26 mouse cellular contexts compared by ENCODE assay signal in genomic region chr2:181691083-181691482, GRCm38 (mm10). TPM values are rescaled to one million over a fixed set of nuclear protein-coding genes. Genes with fewer than 3 reads are reported as not detected.
DNase-seq lines count a peak whose midpoint lies in the region; ATAC-seq and TF ChIP-seq lines count a peak whose summit lies in the region.
"Had no signal": no experiment of that assay in that cellular context is flagged by ENCODE, and none has a peak within 500 bp of the region (broad histone marks: within the 10 kb centered on the region; RNA-seq: fewer than 3 reads in every experiment).

No protein-coding gene starts in this region.

- peaks cover 26% of the 10 kb centered on the region for H3K79me2 ChIP-seq in MEL (ENCODE audit: control insufficient read depth, insufficient read depth, low read length, poor library complexity)

- H3K4me1 ChIP-seq in forebrain, embryonic 10.5 days = peaks cover 37% of the 10 kb centered on the region
- peaks cover 21% of the 10 kb centered on the region for H3K4me1 ChIP-seq in forebrain, embryonic 15.5 days
- peaks cover 0 to 29% of the 10 kb centered on the region in 2 experiments; a peak in 3 of 4 replicates for H3K4me1 ChIP-seq in MEL (ENCODE audit: control insufficient read depth in 1 of 2, insufficient read depth in 2 of 2, low read length in 2 of 2)
- peaks cover 0 to 3% of the 10 kb centered on the region in 2 experiments; a peak in 2 of 4 replicates for H3K4me1 ChIP-seq in liver, embryonic 14.5 days (replicated peaks; ENCODE audit: control insufficient read depth in 2 of 2, insufficient read depth in 2 of 2, low read length in 1 of 2)

- no peak overlapping the region for H3K4me2 ChIP-seq in forebrain, embryonic 15.5 days (replicated peaks)
- peak overlapping the region; percentile 26; the same call in 1 of the 2 replicates for H3K4me2 ChIP-seq in liver, embryonic 14.5 days (ENCODE audit: low read depth)
- H3K4me2 ChIP-seq: neural tube, embryonic 12.5 days had no signal

- no peak for TF ChIP-seq POLR2A in MEL (IDR thresholded peaks at IDR 0.05; ENCODE audit: control insufficient read depth in 1 of 2, insufficient read depth in 1 of 2, low read depth in 1 of 2, low read length in 2 of 2, poor library complexity in 1 of 2)

- no peak for ATAC-seq in forebrain, embryonic 15.5 days (replicated peaks)
- no peak for ATAC-seq in liver, embryonic 14.5 days (ENCODE audit: insufficient read depth)
- no peak for ATAC-seq in granulocyte monocyte progenitor cell, adult 5-6 weeks (replicated peaks; ENCODE audit: poor library complexity, severe bottlenecking)
- ATAC-seq: lung, postnatal 0 days had no signal

- H3K36me3 ChIP-seq in forebrain, embryonic 10.5 days (replicated peaks) = peaks cover 54% of the 10 kb centered on the region
- H3K36me3 ChIP-seq in forebrain, embryonic 15.5 days = peaks cover 25% of the 10 kb centered on the region
- H3K36me3 ChIP-seq in MEL (ENCODE audit: control insufficient read depth in 1 of 2, insufficient read depth in 2 of 2, low read length in 2 of 2) = peaks cover 0 to 26% of the 10 kb centered on the region in 2 experiments; a peak in 2 of 4 replicates
- H3K36me3 ChIP-seq in liver, embryonic 14.5 days (replicated peaks; ENCODE audit: control insufficient read depth, insufficient read depth, low read depth) = no peaks in the 10 kb centered on the region

- TF ChIP-seq RAD21 in MEL (IDR thresholded peaks at IDR 0.05; ENCODE audit: low read depth, low read length) = no peak

- TF ChIP-seq EP300 in MEL (IDR thresholded peaks at IDR 0.05; ENCODE audit: low read depth in 1 of 2, low read length in 2 of 2) = no peak
- no peak for TF ChIP-seq EP300 in liver, embryonic 14.5 days (IDR thresholded peaks at IDR 0.05; ENCODE audit: low read depth)

- 89% methylated on average over 6 of the region's 6 CpGs for WGBS in forebrain, embryonic 10.5 days
- 90% methylated on average over 6 of the region's 6 CpGs for WGBS in forebrain, embryonic 15.5 days
- WGBS in liver, embryonic 14.5 days (ENCODE audit: insufficient replicate concordance) = 66% methylated on average over 6 of the region's 6 CpGs

- no peak overlapping the region for H3K9ac ChIP-seq in forebrain, embryonic 15.5 days (replicated peaks)
- peak overlapping the region; percentile 71 for H3K9ac ChIP-seq in MEL (ENCODE audit: control insufficient read depth, low read depth, low read length, poor library complexity, severe bottlenecking)
- H3K9ac ChIP-seq in liver, embryonic 14.5 days (replicated peaks) = no peak overlapping the region
- H3K9ac ChIP-seq: neural tube, embryonic 12.5 days had no signal

- H3K27ac ChIP-seq in forebrain, embryonic 10.5 days = no peak overlapping the region
- H3K27ac ChIP-seq in forebrain, embryonic 15.5 days (replicated peaks) = no peak overlapping the region
- H3K27ac ChIP-seq in layer of hippocampus, adult 2 months = 0 out of 2 replicates have a peak overlapping the region, but pooled peaks have one; percentile 23
- peak overlapping the region; percentile 83 for H3K27ac ChIP-seq in MEL (ENCODE audit: control insufficient read depth, low read depth, low read length)
- no peak overlapping the region for H3K27ac ChIP-seq in liver, embryonic 14.5 days
- H3K27ac ChIP-seq: neural tube, embryonic 12.5 days had no signal

- TF ChIP-seq CTCF in layer of hippocampus, adult 2 months (conservative IDR thresholded peaks at IDR 0.05) = no peak
- no peak for TF ChIP-seq CTCF in MEL (IDR thresholded peaks at IDR 0.05 in 2 of 3, conservative IDR thresholded peaks at IDR 0.05 in 1 of 3; ENCODE audit: control insufficient read depth in 1 of 3, insufficient read depth in 1 of 3, low read depth in 2 of 3, low read length in 3 of 3, poor library complexity in 1 of 3, severe bottlenecking in 1 of 3)
- no peak for TF ChIP-seq CTCF in liver, embryonic 14.5 days (IDR thresholded peaks at IDR 0.05; ENCODE audit: low read depth)

- H3K9me3 ChIP-seq in forebrain, embryonic 10.5 days = no peaks in the 10 kb centered on the region
- no peaks in the 10 kb centered on the region for H3K9me3 ChIP-seq in forebrain, embryonic 15.5 days
- H3K9me3 ChIP-seq in MEL (replicated peaks; ENCODE audit: insufficient read depth, low read length) = no peaks in the 10 kb centered on the region
- H3K9me3 ChIP-seq in liver, embryonic 14.5 days (ENCODE audit: control insufficient read depth, low read length) = no peaks in the 10 kb centered on the region
- H3K9me3 ChIP-seq: neural tube, embryonic 12.5 days had no signal

- peaks cover 11% of the 10 kb centered on the region for H3K27me3 ChIP-seq in forebrain, embryonic 10.5 days (ENCODE audit: poor library complexity, severe bottlenecking)
- H3K27me3 ChIP-seq in forebrain, embryonic 15.5 days = no peaks in the 10 kb centered on the region
- no peaks in the 10 kb centered on the region for H3K27me3 ChIP-seq in MEL (ENCODE audit: control insufficient read depth in 1 of 2, insufficient read depth in 2 of 2, low read length in 2 of 2)
- no peaks in the 10 kb centered on the region; the same call in 1 of the 2 replicates for H3K27me3 ChIP-seq in liver, embryonic 14.5 days (ENCODE audit: control insufficient read depth, insufficient read depth, low read length)
- H3K27me3 ChIP-seq: CH12.LX; neural tube, embryonic 12.5 days had no signal

- no peak overlapping the region for H3K4me3 ChIP-seq in forebrain, embryonic 10.5 days
- no peak overlapping the region for H3K4me3 ChIP-seq in forebrain, embryonic 15.5 days
- no peak overlapping the region for H3K4me3 ChIP-seq in layer of hippocampus, adult 2 months
- peak overlapping the region; percentile 45 to 56 for H3K4me3 ChIP-seq in MEL (ENCODE audit: control insufficient read depth in 1 of 2, insufficient read depth in 1 of 2, low read depth in 2 of 2, low read length in 2 of 2)
- H3K4me3 ChIP-seq in liver, embryonic 14.5 days (ENCODE audit: insufficient read depth in 1 of 2, low read depth in 2 of 2, low read length in 2 of 2) = peak overlapping the region in 1 of 2 experiments; percentile 10; a peak in 1 of 4 replicates
- H3K4me3 ChIP-seq: neural tube, embryonic 12.5 days had no signal

- DNase-seq in forebrain, embryonic 10.5 days (ENCODE audit: extremely low spot score, low spot score) = peak; percentile 10
- DNase-seq in layer of hippocampus, adult 2 months (ENCODE audit: low spot score in 2 of 2) = no peak
- DNase-seq in layer of hippocampus, adult 9-10 months (ENCODE audit: low spot score) = no peak
- DNase-seq in MEL (ENCODE audit: low read depth, low spot score) = no peak
- no peak for DNase-seq in liver, embryonic 14.5 days (ENCODE audit: low read depth in 3 of 3, low spot score in 3 of 3)
- DNase-seq in right cerebral cortex, adult 18-20 months = no peak
- DNase-seq: adrenal gland, adult 2 months; cerebellum, adult 8-10 months; left cerebral cortex, postnatal 4 days; right cerebral cortex, postnatal 14 days had no signal

RNA-seq across cellular contexts. Expression of gene Rgs19, which starts 2.7 kb away (rescaled TPM):
- polyA plus RNA-seq in forebrain, embryonic 10.5 days (2016; fragmentation: Nextera tagmentation; extraction: Ambion mirVana) = 75.0 and 81.6 TPM in 2 replicates
- 49.1 and 49.7 TPM in 2 replicates for polyA plus RNA-seq in forebrain, embryonic 15.5 days (2015; fragmentation: Nextera tagmentation; extraction: Ambion mirVana)
- total RNA-seq in layer of hippocampus, adult 2 months (2021) = 10 to 100 TPM; 41.8 to 43.4 TPM
- 45.5 and 46.2 TPM in 2 replicates for total RNA-seq in MEL (2012; rRNA removed)
- polyA plus RNA-seq in MEL (2012; ENCODE audit: insufficient read depth in 1 of 2, insufficient read length in 2 of 2, low read depth in 1 of 2, low replicate concordance in 2 of 2, missing spikeins in 1 of 2) = 100 to 1,000 TPM in 1 of 2 experiments, not detected in 1; 157 TPM
- polyA plus RNA-seq in liver, embryonic 14.5 days (2012; rRNA removed) = 19.0 and 20.6 TPM in 2 replicates
- 15.8 and 21.0 TPM in 2 replicates for polyA plus RNA-seq in liver, embryonic 14.5 days (2014; fragmentation: Nextera tagmentation; extraction: Ambion mirVana)
- total RNA-seq in granulocyte monocyte progenitor cell, adult 5-6 weeks (2014; fragmentation: Nextera tagmentation) = 246 and 266 TPM in 2 replicates
- 78.6 and 96.8 TPM in 2 replicates for total RNA-seq in granulocyte monocyte progenitor cell, adult 5-6 weeks (2017)

RNA-seq across cellular contexts. Expression of gene Lkaaear1, which starts 7.2 kb away (rescaled TPM):
- polyA plus RNA-seq in forebrain, embryonic 10.5 days (2016; fragmentation: Nextera tagmentation; extraction: Ambion mirVana) = not detected in 2 replicates
- polyA plus RNA-seq in forebrain, embryonic 15.5 days (2015; fragmentation: Nextera tagmentation; extraction: Ambion mirVana) = not detected in 2 replicates
- not detected for total RNA-seq in layer of hippocampus, adult 2 months (2021)
- not detected in 2 replicates for total RNA-seq in MEL (2012; rRNA removed)
- polyA plus RNA-seq in MEL (2012; ENCODE audit: insufficient read depth in 1 of 2, insufficient read length in 2 of 2, low read depth in 1 of 2, low replicate concordance in 2 of 2, missing spikeins in 1 of 2) = not detected
- not detected in 2 replicates for polyA plus RNA-seq in liver, embryonic 14.5 days (2012; rRNA removed)
- not detected in 2 replicates for polyA plus RNA-seq in liver, embryonic 14.5 days (2014; fragmentation: Nextera tagmentation; extraction: Ambion mirVana)
- total RNA-seq in granulocyte monocyte progenitor cell, adult 5-6 weeks (2014; fragmentation: Nextera tagmentation) = not detected in 2 replicates
- total RNA-seq in granulocyte monocyte progenitor cell, adult 5-6 weeks (2017) = not detected in 2 replicates
- total RNA-seq: adrenal gland, adult 2 months; CH12.LX; common myeloid progenitor, adult 5-6 weeks; hematopoietic stem cell, adult 5-6 weeks; layer of hippocampus, adult 18-20 months; left cerebral cortex, adult 18-20 months; left cerebral cortex, postnatal 4 days; monocyte, adult 5-6 weeks had no signal
- polyA plus RNA-seq: adrenal gland, adult 2 months; embryonic facial prominence, embryonic 14.5 days; forebrain, embryonic 11.5 days; heart, embryonic 14.5 days; intestine, embryonic 14.5 days; kidney, embryonic 16.5 days; lung, postnatal 0 days; neural tube, embryonic 12.5 days; thymus, postnatal 0 days had no signal

RNA-seq across cellular contexts. Expression of gene Tcea2, which starts 11.0 kb away (rescaled TPM):
- polyA plus RNA-seq in forebrain, embryonic 10.5 days (2016; fragmentation: Nextera tagmentation; extraction: Ambion mirVana) = 17.0 and 18.7 TPM in 2 replicates
- polyA plus RNA-seq in forebrain, embryonic 15.5 days (2015; fragmentation: Nextera tagmentation; extraction: Ambion mirVana) = 44.8 and 51.4 TPM in 2 replicates
- 10 to 100 TPM; 54.7 to 60.0 TPM for total RNA-seq in layer of hippocampus, adult 2 months (2021)
- total RNA-seq in MEL (2012; rRNA removed) = 6.7 and 7.3 TPM in 2 replicates
- polyA plus RNA-seq in MEL (2012; ENCODE audit: insufficient read depth in 1 of 2, insufficient read length in 2 of 2, low read depth in 1 of 2, low replicate concordance in 2 of 2, missing spikeins in 1 of 2) = 10 to 100 TPM in 1 of 2 experiments, not detected in 1; 17.0 TPM
- polyA plus RNA-seq in liver, embryonic 14.5 days (2012; rRNA removed) = 3.0 and 3.4 TPM in 2 replicates
- 1.3 and 1.8 TPM in 2 replicates for polyA plus RNA-seq in liver, embryonic 14.5 days (2014; fragmentation: Nextera tagmentation; extraction: Ambion mirVana)
- total RNA-seq in granulocyte monocyte progenitor cell, adult 5-6 weeks (2014; fragmentation: Nextera tagmentation) = 25.2 and 27.0 TPM in 2 replicates
- 13.6 and 14.1 TPM in 2 replicates for total RNA-seq in granulocyte monocyte progenitor cell, adult 5-6 weeks (2017)

RNA-seq across cellular contexts. Expression of gene Sox18, which starts 19.6 kb away (rescaled TPM):
- polyA plus RNA-seq in forebrain, embryonic 10.5 days (2016; fragmentation: Nextera tagmentation; extraction: Ambion mirVana) = 19.7 and 21.2 TPM in 2 replicates
- polyA plus RNA-seq in forebrain, embryonic 15.5 days (2015; fragmentation: Nextera tagmentation; extraction: Ambion mirVana) = 12.9 and 14.7 TPM in 2 replicates
- total RNA-seq in layer of hippocampus, adult 2 months (2021) = 10 to 100 TPM; 11.6 to 14.1 TPM
- total RNA-seq in MEL (2012; rRNA removed) = not detected in 2 replicates
- polyA plus RNA-seq in MEL (2012; ENCODE audit: insufficient read depth in 1 of 2, insufficient read length in 2 of 2, low read depth in 1 of 2, low replicate concordance in 2 of 2, missing spikeins in 1 of 2) = under 1 TPM in 1 of 2 experiments, not detected in 1; 0.04 TPM
- polyA plus RNA-seq in liver, embryonic 14.5 days (2012; rRNA removed) = 5.5 TPM in 2 replicates
- polyA plus RNA-seq in liver, embryonic 14.5 days (2014; fragmentation: Nextera tagmentation; extraction: Ambion mirVana) = 4.1 and 5.0 TPM in 2 replicates
- total RNA-seq in granulocyte monocyte progenitor cell, adult 5-6 weeks (2014; fragmentation: Nextera tagmentation) = not detected in 2 replicates
- total RNA-seq in granulocyte monocyte progenitor cell, adult 5-6 weeks (2017) = not detected in 2 replicates
- total RNA-seq: CH12.LX; common myeloid progenitor, adult 5-6 weeks; hematopoietic stem cell, adult 5-6 weeks; monocyte, adult 5-6 weeks had no signal

RNA-seq across cellular contexts. Expression of gene Oprl1, which starts 23.7 kb away (rescaled TPM):
- 4.5 and 5.2 TPM in 2 replicates for polyA plus RNA-seq in forebrain, embryonic 10.5 days (2016; fragmentation: Nextera tagmentation; extraction: Ambion mirVana)
- polyA plus RNA-seq in forebrain, embryonic 15.5 days (2015; fragmentation: Nextera tagmentation; extraction: Ambion mirVana) = 47.6 and 54.1 TPM in 2 replicates
- total RNA-seq in layer of hippocampus, adult 2 months (2021) = 10 to 100 TPM; 44.8 to 45.0 TPM
- total RNA-seq in MEL (2012; rRNA removed) = 0.04 TPM in 1 of 2 replicates, not detected in the other
- under 1 TPM in 1 of 2 experiments, not detected in 1; 0.25 TPM for polyA plus RNA-seq in MEL (2012; ENCODE audit: insufficient read depth in 1 of 2, insufficient read length in 2 of 2, low read depth in 1 of 2, low replicate concordance in 2 of 2, missing spikeins in 1 of 2)
- 0.11 and 0.21 TPM in 2 replicates for polyA plus RNA-seq in liver, embryonic 14.5 days (2012; rRNA removed)
- polyA plus RNA-seq in liver, embryonic 14.5 days (2014; fragmentation: Nextera tagmentation; extraction: Ambion mirVana) = 0.06 TPM in 1 of 2 replicates, not detected in the other
- total RNA-seq in granulocyte monocyte progenitor cell, adult 5-6 weeks (2014; fragmentation: Nextera tagmentation) = not detected in 2 replicates
- not detected in 2 replicates for total RNA-seq in granulocyte monocyte progenitor cell, adult 5-6 weeks (2017)
- total RNA-seq: common myeloid progenitor, adult 5-6 weeks; hematopoietic stem cell, adult 5-6 weeks; monocyte, adult 5-6 weeks had no signal

Comparison
In these comparisons a context has a peak if more than half of its experiments do, and no peak if none do; other contexts are left out.
1. H3K27ac ChIP-seq: peak in layer of hippocampus, adult 2 months (single experiment) and MEL (single experiment); none in forebrain, embryonic 10.5 days (single experiment), forebrain, embryonic 15.5 days (single experiment) and liver, embryonic 14.5 days (single experiment).
2. H3K4me3 ChIP-seq: peak in MEL (2 of 2); none in forebrain, embryonic 10.5 days (single experiment), forebrain, embryonic 15.5 days (single experiment) and layer of hippocampus, adult 2 months (single experiment).